Mouse (Mus musculus): ENCODE data around the gene Glod5. TPM values are rescaled to one million over a fixed set of nuclear protein-coding genes. Genes with fewer than 3 reads are reported as not detected.
"Not testable (repeated sequence)": the region's sequence is repeated elsewhere in the genome, so short reads cannot be mapped to it uniquely, and the experiment has no call there.

Gene Glod5
- polyA plus RNA-seq (2012; ENCODE audit: insufficient read depth, insufficient read length, missing spikeins), result not detected in 2 replicates

DNA sequence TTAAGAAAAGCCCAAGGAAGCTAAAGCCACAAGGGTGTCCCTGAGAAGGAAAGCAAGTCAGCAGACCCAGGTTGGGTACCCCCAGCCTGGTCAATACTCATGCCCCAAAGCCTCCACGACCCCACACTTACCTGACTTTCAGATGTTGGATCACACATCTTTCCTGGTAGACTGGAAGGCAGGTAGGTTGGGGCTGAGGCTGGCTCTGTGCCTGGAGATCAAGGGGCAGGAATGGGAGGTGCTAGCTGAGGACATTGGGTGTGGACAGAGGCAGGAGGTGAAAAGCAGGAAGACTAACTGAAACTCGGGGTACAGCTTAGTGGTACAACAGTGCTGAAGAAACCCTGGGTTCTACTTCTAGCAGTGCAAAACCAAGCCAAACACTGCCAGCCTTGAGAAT lies at the start of gene Glod5:
Glod5 (minus strand) TSS at position 207 of the 400 bp plus-strand sequence.
- Histone ChIP-seq H3K27ac (replicated peaks; ENCODE audit: low read depth, low read length) (no peak within 1 kb of the TSS), H3K4me3 (ENCODE audit: insufficient read depth, low read depth, low read length) (no peak within 1 kb of the TSS), H3K4me1 (ENCODE audit: control insufficient read depth, insufficient read depth, insufficient read length, low read length) (no peaks in the 10 kb centered on the region)

DNA sequence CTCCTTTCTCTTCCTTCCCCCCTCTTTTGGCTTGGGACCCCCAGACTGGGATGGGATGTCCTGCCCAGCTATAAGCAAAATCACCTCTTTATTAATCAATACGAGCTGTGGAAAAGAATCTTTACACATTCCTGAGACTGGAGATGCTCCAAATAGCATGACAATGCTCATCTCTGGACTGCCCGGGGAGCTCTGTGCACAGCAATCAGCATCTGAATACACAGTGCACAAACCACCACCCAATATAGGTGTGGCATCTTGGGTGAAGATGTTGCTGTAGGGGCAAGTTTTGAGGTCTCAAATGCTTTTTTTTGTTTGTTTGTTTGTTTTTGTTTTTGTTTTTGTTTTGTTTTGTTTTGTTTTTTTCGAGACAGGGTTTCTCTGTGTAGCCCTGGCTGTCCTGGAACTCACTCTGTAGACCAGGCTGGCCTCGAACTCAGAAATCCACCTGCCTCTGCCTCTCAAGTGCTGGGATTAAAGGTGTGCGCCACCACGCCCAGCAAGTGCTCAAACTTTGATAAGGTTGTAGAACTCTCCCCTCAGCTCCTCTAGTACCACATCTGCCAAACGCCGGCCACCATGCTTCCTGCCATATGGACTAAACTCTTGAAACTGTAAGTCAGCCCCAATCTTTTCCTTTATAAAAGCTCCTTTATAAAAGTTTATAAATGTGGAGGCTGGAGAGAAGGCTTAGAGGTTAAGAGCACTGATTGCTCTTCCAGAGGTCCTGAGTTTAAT lies 32.9 kb upstream of the Glod5 start:
- not testable (repeated sequence) for H3K4me1 ChIP-seq (ENCODE audit: control insufficient read depth, insufficient read depth, insufficient read length, low read length); H3K4me3 ChIP-seq (ENCODE audit: insufficient read depth, low read depth, low read length); H3K27ac ChIP-seq (replicated peaks; ENCODE audit: low read depth, low read length)

- no peaks in the 10 kb centered on the region for H3K4me1 ChIP-seq (ENCODE audit: control insufficient read depth, insufficient read depth, insufficient read length, low read length)
- H3K4me3 ChIP-seq (ENCODE audit: insufficient read depth, low read depth, low read length), result no peak overlapping the region
- no peak overlapping the region for H3K27ac ChIP-seq (replicated peaks; ENCODE audit: low read depth, low read length)
Observed at GRCm38 (mm10) chrX:8033009-8033408, 14.7 kb upstream of the Glod5 start.

DNA sequence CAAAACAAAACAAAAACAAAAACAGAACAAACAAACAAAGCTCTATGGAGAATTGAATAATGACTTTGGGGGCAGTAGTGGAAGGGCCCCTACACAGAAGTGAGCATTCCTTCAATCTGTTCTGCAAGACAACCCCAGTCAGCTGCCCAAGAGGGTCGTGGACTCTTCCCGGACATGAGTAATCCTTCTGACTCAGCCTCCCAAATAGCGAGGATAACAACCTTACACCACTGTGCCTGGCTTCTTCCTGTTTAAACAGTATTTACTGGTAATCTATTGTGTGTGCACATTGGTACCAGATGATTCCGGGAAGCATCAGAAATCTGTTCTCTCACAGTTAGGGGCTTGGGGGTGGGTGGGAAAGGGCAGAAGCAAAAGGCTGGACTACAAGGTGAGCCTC lies 8.5 kb upstream of the Glod5 start:
- no peak overlapping the region for H3K27ac ChIP-seq (replicated peaks; ENCODE audit: low read depth, low read length)
- no peaks in the 10 kb centered on the region for H3K4me1 ChIP-seq (ENCODE audit: control insufficient read depth, insufficient read depth, insufficient read length, low read length)
- H3K4me3 ChIP-seq (ENCODE audit: insufficient read depth, low read depth, low read length), result no peak overlapping the region

DNA sequence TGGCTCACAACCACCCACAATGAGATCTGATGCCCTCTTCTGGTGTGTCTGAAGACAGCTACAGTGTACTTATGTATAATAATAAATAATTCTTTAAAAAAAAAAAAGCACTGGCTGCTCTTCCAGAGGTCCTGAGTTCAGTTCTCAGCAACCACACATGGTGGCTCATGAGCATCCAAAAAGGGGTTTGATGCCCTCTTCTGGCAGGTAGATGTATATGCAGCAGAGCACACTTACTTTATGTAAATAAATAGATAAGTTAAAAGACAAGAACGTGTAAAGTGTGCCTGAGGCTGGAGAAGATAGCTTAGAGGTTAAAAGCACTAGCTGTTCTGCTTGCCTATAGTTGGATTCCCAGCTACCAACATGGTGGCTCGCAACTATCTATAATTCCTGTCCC lies 6.5 kb upstream of the Glod5 start:
- H3K4me1 ChIP-seq (ENCODE audit: control insufficient read depth, insufficient read depth, insufficient read length, low read length), result no peaks in the 10 kb centered on the region
- no peak overlapping the region for H3K27ac ChIP-seq (replicated peaks; ENCODE audit: low read depth, low read length)
- no peak overlapping the region for H3K4me3 ChIP-seq (ENCODE audit: insufficient read depth, low read depth, low read length)

DNA sequence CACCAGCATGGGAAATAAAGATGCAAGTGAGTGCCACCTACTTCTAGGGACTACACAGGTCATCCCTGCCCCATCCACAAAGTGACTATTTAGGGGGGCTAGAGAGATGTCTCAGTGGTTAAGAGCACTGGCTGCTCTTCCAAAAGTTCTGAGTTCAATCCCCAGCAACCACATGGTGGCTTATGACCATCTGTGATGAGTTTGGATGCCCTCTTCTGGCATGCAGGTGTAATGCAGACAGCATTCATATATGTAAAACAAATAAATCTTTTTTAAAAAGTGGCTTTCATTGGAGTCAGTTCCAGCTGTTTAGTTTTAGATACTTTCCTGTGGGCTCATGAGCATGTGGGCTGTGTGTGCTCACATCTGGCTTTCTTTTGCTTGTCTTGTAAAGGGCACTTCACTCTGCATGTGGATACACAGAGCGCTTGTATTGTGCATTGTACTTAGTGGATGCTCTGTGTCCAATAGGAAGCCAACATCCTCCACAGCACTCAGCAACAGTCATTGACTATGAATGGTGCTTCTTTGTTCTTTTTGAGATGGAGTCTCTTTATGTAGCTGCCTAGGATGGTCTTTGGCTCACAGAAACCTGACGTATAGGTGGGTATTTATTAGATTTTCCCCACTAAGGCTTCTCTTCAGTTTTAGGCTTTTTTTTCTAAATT lies 2.0 kb upstream of the Glod5 start:
- Histone ChIP-seq H3K27ac (replicated peaks; ENCODE audit: low read depth, low read length) (no peak overlapping the region), H3K4me1 (ENCODE audit: control insufficient read depth, insufficient read depth, insufficient read length, low read length) (no peaks in the 10 kb centered on the region), H3K4me3 (ENCODE audit: insufficient read depth, low read depth, low read length) (no peak overlapping the region)

DNA sequence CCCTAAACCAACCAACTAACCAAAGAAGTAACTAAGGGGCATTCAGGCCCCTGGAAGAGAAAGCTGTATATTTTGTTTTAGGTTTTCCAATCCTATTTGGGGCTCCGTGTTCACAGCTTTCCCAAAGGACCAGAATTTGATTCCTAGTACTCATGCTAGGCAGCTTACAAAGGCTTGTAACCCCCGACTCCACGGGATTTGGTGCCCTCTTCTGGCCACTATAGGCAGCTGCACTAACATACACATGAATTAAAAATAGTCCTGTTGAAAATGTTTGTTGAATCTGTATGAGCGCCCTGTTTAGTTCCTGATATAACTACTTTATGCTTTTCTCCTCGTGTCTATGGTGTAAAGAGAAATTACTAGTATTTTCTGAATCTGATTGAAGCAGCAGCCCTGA lies 1.1 kb downstream of the Glod5 start:
- Histone ChIP-seq H3K4me1 (ENCODE audit: control insufficient read depth, insufficient read depth, insufficient read length, low read length) (no peaks in the 10 kb centered on the region), H3K27ac (replicated peaks; ENCODE audit: low read depth, low read length) (no peak overlapping the region), H3K4me3 (ENCODE audit: insufficient read depth, low read depth, low read length) (no peak overlapping the region)

DNA sequence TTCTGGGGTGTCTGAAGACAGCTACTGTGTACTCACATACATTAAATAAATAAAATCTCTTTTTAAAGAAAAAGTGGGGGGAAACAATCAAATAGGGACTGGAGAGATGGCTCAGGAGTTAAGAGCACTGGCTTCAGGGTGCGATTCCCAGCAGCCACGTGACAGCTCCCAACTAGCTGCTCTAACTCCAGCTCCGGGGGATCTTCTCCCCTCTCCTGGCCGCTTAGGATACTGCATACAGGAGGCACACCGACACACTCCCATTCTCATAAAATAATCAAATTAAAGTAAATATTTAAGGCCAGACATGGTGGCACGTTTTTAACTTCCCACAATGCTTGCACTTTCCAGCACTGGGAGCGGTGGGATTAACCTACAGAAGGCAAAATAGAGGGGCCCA lies 2.6 kb downstream of the Glod5 start:
- not testable (repeated sequence) for H3K4me3 ChIP-seq (ENCODE audit: insufficient read depth, low read depth, low read length); H3K27ac ChIP-seq (replicated peaks; ENCODE audit: low read depth, low read length); H3K4me1 ChIP-seq (ENCODE audit: control insufficient read depth, insufficient read depth, insufficient read length, low read length)

DNA sequence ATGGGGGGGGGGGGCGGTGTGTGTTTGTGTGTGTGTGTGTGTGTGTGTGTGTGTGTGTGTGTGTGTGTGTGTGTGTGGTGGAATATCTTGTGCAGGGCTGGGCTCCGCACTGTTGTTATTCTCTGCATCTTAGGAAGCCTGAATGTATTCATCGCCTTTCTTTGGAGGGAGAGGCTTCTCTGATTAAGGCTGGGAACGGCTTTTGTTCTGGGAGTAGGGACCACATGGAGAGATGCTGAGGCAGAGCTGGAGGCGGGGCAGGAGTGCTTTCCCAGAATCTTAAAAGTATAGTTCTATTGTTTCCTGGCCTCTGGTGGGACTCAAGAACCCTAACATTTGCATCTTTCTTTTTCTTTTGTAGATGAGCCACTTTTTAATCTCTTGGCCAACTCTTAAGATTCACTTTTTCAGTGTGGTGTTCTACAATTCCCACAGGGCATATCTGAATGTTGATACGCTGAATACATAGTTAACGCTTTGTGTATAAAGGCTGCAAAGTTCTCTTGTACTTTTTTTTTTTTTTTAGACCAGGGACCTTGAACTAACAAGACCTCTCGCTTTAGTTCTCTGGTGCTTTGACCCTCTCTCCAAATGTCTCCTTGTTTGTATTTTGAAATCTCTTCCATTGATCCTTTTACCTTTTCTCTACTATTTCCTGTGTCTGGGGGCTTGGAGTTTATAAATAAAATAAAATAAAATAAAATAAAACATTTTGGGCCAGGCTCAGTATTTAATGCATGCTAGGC lies 4.5 kb downstream of the Glod5 start:
- Histone ChIP-seq H3K27ac (replicated peaks; ENCODE audit: low read depth, low read length) (no peak overlapping the region), H3K4me3 (ENCODE audit: insufficient read depth, low read depth, low read length) (no peak overlapping the region), H3K4me1 (ENCODE audit: control insufficient read depth, insufficient read depth, insufficient read length, low read length) (no peaks in the 10 kb centered on the region)

DNA sequence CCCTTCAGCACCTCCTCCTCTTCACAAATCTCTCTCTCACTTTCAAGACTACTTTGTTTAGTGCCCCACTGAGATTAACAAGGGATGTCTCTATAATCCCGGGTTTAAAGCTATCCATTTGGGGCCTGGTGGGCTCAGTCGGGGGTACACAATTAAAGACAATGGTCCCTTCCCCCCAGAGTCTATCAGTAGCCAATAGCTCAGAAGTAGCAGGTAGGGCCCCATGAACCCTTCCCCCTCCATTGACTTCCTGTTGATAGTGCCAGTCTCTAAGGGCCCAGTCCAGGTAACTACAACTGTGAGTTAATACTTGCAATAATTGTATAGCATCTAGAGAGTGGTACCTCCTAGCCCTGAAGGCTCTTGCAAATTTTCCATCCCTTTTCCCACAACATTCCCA lies 5.1 kb downstream of the Glod5 start:
- Histone ChIP-seq H3K4me1 (ENCODE audit: control insufficient read depth, insufficient read depth, insufficient read length, low read length) (no peaks in the 10 kb centered on the region), H3K27ac (replicated peaks; ENCODE audit: low read depth, low read length) (no peak overlapping the region), H3K4me3 (ENCODE audit: insufficient read depth, low read depth, low read length) (no peak overlapping the region)

- H3K4me1 ChIP-seq (ENCODE audit: control insufficient read depth, insufficient read depth, insufficient read length, low read length); H3K27ac ChIP-seq (replicated peaks; ENCODE audit: low read depth, low read length); H3K4me3 ChIP-seq (ENCODE audit: insufficient read depth, low read depth, low read length): not testable (repeated sequence)
Observed at GRCm38 (mm10) chrX:8009356-8009755, 8.9 kb downstream of the Glod5 start.

DNA sequence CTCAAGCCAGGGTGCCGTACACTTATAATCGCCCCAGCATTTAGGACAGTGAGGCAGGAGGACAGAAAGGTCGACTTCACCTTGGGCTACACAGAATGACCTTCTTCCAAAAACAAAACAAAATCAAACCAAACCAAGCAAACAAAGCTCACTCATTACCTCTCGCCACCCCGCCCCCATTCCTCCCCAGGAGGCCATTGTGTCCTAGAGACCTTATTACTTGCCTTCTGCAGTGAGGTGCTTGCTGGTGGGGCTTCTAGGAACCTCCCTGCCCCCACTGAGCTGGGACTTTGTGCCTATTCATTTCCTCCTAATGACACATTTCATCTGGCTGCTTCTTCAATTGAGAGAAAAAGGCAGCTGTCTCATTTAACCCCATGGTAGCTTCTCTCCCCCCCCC lies 9.7 kb downstream of the Glod5 start:
- Histone ChIP-seq H3K4me1 (ENCODE audit: control insufficient read depth, insufficient read depth, insufficient read length, low read length) (no peaks in the 10 kb centered on the region), H3K4me3 (ENCODE audit: insufficient read depth, low read depth, low read length) (no peak overlapping the region), H3K27ac (replicated peaks; ENCODE audit: low read depth, low read length) (no peak overlapping the region)

GRCm38 (mm10) chrX:8002971-8003370 lies 15.3 kb downstream of the Glod5 start:
- H3K27ac ChIP-seq (replicated peaks; ENCODE audit: low read depth, low read length), result no peak overlapping the region

DNA sequence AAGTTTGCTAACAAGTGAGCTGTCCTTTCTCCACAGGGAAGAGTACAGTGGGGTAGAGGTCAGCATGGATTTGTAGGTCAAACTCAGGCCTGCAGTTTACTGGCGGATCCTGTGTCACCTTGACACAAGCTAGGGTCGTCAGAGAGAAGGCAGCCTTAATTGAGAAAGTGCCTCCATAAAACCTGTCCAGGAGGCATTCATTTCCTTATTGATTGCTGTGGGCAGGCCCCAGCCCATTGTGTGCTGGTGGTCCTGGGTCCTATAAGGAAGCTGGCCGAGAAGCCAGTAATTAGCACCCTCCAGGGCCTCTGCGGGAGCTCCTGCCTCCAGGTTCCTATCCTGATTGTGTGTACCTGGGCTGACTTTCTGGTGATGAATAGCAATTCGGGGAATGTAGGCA lies 16.3 kb downstream of the Glod5 start:
- Histone ChIP-seq H3K27ac (replicated peaks; ENCODE audit: low read depth, low read length) (peak overlapping the region; percentile 93), H3K4me3 (ENCODE audit: insufficient read depth, low read depth, low read length) (no peak overlapping the region), H3K4me1 (ENCODE audit: control insufficient read depth, insufficient read depth, insufficient read length, low read length) (no peaks in the 10 kb centered on the region)

More at GRCm38 (mm10) chrX:8002971-8003370, 15.3 kb downstream of the Glod5 start:
- Histone ChIP-seq H3K4me1 (ENCODE audit: control insufficient read depth, insufficient read depth, insufficient read length, low read length) (no peaks in the 10 kb centered on the region), H3K4me3 (ENCODE audit: insufficient read depth, low read depth, low read length) (no peak overlapping the region)

DNA sequence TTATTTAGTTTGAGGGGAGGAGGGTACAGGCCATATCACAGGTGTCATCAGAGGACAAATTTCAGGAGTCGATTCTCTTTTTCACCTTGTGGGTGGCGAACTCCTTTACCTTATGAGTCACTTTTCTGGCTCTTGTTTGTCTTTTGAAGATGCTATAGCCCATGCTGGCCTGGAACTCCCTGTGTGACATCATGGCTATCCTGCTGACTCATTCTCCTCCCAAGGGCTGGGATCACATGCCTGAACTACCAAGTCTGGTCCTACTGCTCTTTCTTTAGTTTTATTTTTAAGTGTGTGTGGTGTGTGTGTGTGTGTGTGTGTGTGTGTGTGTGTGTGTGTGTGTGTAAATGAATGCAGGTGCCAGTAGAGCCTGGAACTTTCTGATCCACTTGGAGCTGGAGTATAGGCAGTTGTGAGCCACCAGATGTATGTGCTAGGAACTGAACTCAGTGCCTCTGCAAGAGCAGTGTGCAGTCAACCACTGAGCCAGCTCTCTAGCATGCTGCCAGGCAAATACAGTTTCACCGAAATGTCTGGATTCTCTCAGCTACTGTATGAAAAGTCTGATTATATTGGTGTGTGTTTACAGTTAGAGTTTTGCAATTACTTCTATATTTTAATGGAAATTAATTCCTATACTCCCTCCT lies 17.6 kb downstream of the Glod5 start:
- no peaks in the 10 kb centered on the region for H3K4me1 ChIP-seq (ENCODE audit: control insufficient read depth, insufficient read depth, insufficient read length, low read length)
- H3K27ac ChIP-seq (replicated peaks; ENCODE audit: low read depth, low read length), result peak overlapping the region; percentile 31; the same call in 1 of the 2 replicates

More for the DNA sequence above, 17.6 kb downstream of the Glod5 start:
- no peak overlapping the region for H3K4me3 ChIP-seq (ENCODE audit: insufficient read depth, low read depth, low read length)

All from brown adipose tissue, adult 24 weeks (tissue).